In the genomic region with DNA sequence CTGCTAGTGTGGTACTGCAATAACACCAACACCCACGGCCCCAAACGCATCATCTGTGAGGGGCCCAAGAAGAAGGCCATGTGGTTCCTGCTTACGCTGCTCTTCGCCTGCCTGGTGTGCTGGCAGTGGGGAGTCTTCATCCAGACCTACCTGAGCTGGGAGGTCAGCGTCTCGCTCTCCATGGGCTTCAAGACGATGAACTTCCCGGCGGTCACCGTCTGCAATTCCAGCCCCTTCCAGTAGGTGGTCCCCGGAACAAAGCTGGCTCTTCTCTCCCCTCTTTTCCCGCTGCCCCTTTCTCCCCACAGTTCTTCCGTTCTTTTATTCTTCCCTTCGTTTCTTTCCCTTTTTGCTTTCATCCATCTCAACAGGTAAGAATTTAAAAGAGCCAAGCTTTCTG, we compare ENCODE assay signal across 8 mouse cellular contexts. TPM values are rescaled to one million over a fixed set of nuclear protein-coding genes. Genes with fewer than 3 reads are reported as not detected.
DNase-seq lines count a peak whose midpoint lies in the region; ATAC-seq and TF ChIP-seq lines count a peak whose summit lies in the region.

No protein-coding gene starts in this region.

- H3K27ac ChIP-seq in forebrain, embryonic 15.5 days (replicated peaks): no peak overlapping the region
- H3K27ac ChIP-seq in intestine, embryonic 16.5 days (ENCODE audit: low read length): no peak overlapping the region
- no peak overlapping the region for H3K27ac ChIP-seq in spleen, adult 2 months (ENCODE audit: insufficient read depth, low read length)

- H3K4me3 ChIP-seq in forebrain, embryonic 15.5 days: peak overlapping the region; percentile 10
- no peak overlapping the region for H3K4me3 ChIP-seq in intestine, embryonic 16.5 days (ENCODE audit: low read length)
- no peak overlapping the region for H3K4me3 ChIP-seq in spleen, adult 2 months (ENCODE audit: extremely low read depth, insufficient read depth, insufficient read length)

- H3K9me3 ChIP-seq in forebrain, embryonic 15.5 days: no peaks in the 10 kb centered on the region
- no peaks in the 10 kb centered on the region for H3K9me3 ChIP-seq in intestine, embryonic 16.5 days (ENCODE audit: control insufficient read depth, low read length)

- no peaks in the 10 kb centered on the region for H3K27me3 ChIP-seq in forebrain, embryonic 15.5 days
- H3K27me3 ChIP-seq in intestine, embryonic 16.5 days (replicated peaks; ENCODE audit: control insufficient read depth, insufficient read depth, low read length): no peaks in the 10 kb centered on the region
- no peaks in the 10 kb centered on the region for H3K27me3 ChIP-seq in spleen, adult 2 months (ENCODE audit: control insufficient read depth, insufficient read depth, low read length)

- TF ChIP-seq POLR2A in spleen, adult 2 months (IDR thresholded peaks at IDR 0.05; ENCODE audit: low read depth, low read length): no peak

- DNase-seq in urinary bladder, postnatal 14 days (ENCODE audit: low spot score): peak; percentile 29
- no peak for DNase-seq in urinary bladder, adult 2 months (ENCODE audit: low spot score)
- DNase-seq in cerebellum, adult 8-10 months: peak; percentile 70
- DNase-seq in lung, postnatal 36 days: peak; percentile 56
- peak in 1 of 2 experiments; percentile 15 for DNase-seq in spleen, adult 2 months (ENCODE audit: low read depth in 1 of 2, low spot score in 2 of 2)
- DNase-seq in MN1 (ENCODE audit: low spot score): no peak

- H3K36me3 ChIP-seq in forebrain, embryonic 15.5 days: no peaks in the 10 kb centered on the region
- no peaks in the 10 kb centered on the region for H3K36me3 ChIP-seq in intestine, embryonic 16.5 days (ENCODE audit: control insufficient read depth, insufficient read depth, low read length)
- no peaks in the 10 kb centered on the region for H3K36me3 ChIP-seq in spleen, adult 2 months (ENCODE audit: control insufficient read depth, insufficient read depth, low read length)

- ATAC-seq in forebrain, embryonic 15.5 days (replicated peaks): 0 out of 2 replicates have a peak, but pooled peaks have one; percentile 26
- no peak for ATAC-seq in intestine, embryonic 16.5 days

- TF ChIP-seq CTCF in spleen, adult 2 months (IDR thresholded peaks at IDR 0.05; ENCODE audit: extremely low read depth, insufficient read depth, insufficient read length, insufficient replicate concordance): peak; percentile 43; the same call in 1 of the 2 replicates

- H3K4me2 ChIP-seq in forebrain, embryonic 15.5 days (replicated peaks): peak overlapping the region; percentile 35
- H3K4me2 ChIP-seq in intestine, embryonic 16.5 days (ENCODE audit: low read depth, low read length): 0 out of 2 replicates have a peak overlapping the region, but pooled peaks have one; percentile 2

- peaks cover 9% of the 10 kb centered on the region; the same call in 1 of the 2 replicates for H3K4me1 ChIP-seq in forebrain, embryonic 15.5 days
- H3K4me1 ChIP-seq in intestine, embryonic 16.5 days (ENCODE audit: control insufficient read depth, insufficient read depth, low read length): peaks cover 7% of the 10 kb centered on the region; the same call in 1 of the 2 replicates
- no peaks in the 10 kb centered on the region for H3K4me1 ChIP-seq in spleen, adult 2 months (ENCODE audit: control insufficient read depth, insufficient read depth, insufficient read length)

- 0 out of 2 replicates have a peak overlapping the region, but pooled peaks have one; percentile 9 for H3K9ac ChIP-seq in forebrain, embryonic 15.5 days (replicated peaks)
- no peak overlapping the region for H3K9ac ChIP-seq in intestine, embryonic 16.5 days (ENCODE audit: low read depth, low read length)

- 7% methylated on average over 14 of the region's 14 CpGs for WGBS in forebrain, embryonic 15.5 days
- 9% methylated on average over 14 of the region's 14 CpGs for WGBS in intestine, embryonic 16.5 days
- WGBS in spleen, adult 2 months: 16% methylated on average over 14 of the region's 14 CpGs

RNA-seq across cellular contexts. Expression of a gene that starts 34.5 kb away (rescaled TPM):
- polyA plus RNA-seq in urinary bladder, adult 2 months (2012; rRNA removed): 15.3 and 16.5 TPM in 2 replicates
- 0.06 and 0.08 TPM in 2 replicates for polyA plus RNA-seq in forebrain, embryonic 15.5 days (2015; fragmentation: Nextera tagmentation; extraction: Ambion mirVana)
- polyA plus RNA-seq in intestine, embryonic 16.5 days (2015; fragmentation: Nextera tagmentation; extraction: Ambion mirVana): 0.13 and 0.20 TPM in 2 replicates
- not detected in 2 replicates for polyA plus RNA-seq in spleen, adult 2 months (2012; rRNA removed)

Comparison
In these comparisons a context has a peak if more than half of its experiments do, and no peak if none do; other contexts are left out.
1. DNase-seq: peak in urinary bladder, postnatal 14 days (single experiment), cerebellum, adult 8-10 months (single experiment) and lung, postnatal 36 days (single experiment); none in urinary bladder, adult 2 months (single experiment) and MN1 (single experiment).
2. RNA of a gene that starts 34.5 kb away (polyA plus RNA-seq): 15.3 to 16.5 TPM in urinary bladder, adult 2 months; 0.13 to 0.20 TPM in intestine, embryonic 16.5 days, 0.06 to 0.08 TPM in forebrain, embryonic 15.5 days and not detected in spleen, adult 2 months; every median in the first group is over 10 times any median in the second.